Mouse (Mus musculus) stomach, embryonic 15.5 days (tissue): ENCODE results near the gene Pecr. TPM values are rescaled to one million over a fixed set of nuclear protein-coding genes. Genes with fewer than 3 reads are reported as not detected.
"Not testable (repeated sequence)": the region's sequence is repeated elsewhere in the genome, so short reads cannot be mapped to it uniquely, and the experiment has no call there.

Experiments used
- ATAC-seq: fragments of 200-750 bp; cut with Nextera tagmentation; 2 replicates; pipeline ENCODE4 v1.8.0; 2017; ENCODE audit warnings: low read depth, moderate number of reproducible peaks, moderate TSS enrichment; ENCODE audit not compliant: insufficient read depth, low FRiP score
- H3K27ac ChIP-seq: fragments of 300-500 bp; sonication (generic); 2 replicates; pipeline ENCODE4 v1.5.1; 2015; ENCODE audit warnings: mild to moderate bottlenecking, inconsistent platforms
- H3K27me3 ChIP-seq: fragments of 300-500 bp; sonication (generic); replicated peaks from 2 replicates; pipeline ENCODE4 v1.6.1; 2015; ENCODE audit warnings: inconsistent platforms
- H3K36me3 ChIP-seq: fragments of 300-500 bp; sonication (generic); 2 replicates; pipeline ENCODE4 v1.6.1; 2015; ENCODE audit warnings: inconsistent platforms
- H3K4me1 ChIP-seq: fragments of 300-500 bp; sonication (generic); 2 replicates; pipeline ENCODE4 v1.6.1; 2015; ENCODE audit warnings: inconsistent platforms
- H3K4me2 ChIP-seq: fragments of 300-500 bp; sonication (generic); 2 replicates; pipeline ENCODE4 v1.6.1; 2015; ENCODE audit warnings: mild to moderate bottlenecking, inconsistent platforms
- H3K4me3 ChIP-seq: fragments of 300-500 bp; sonication (generic); replicated peaks from 2 replicates; pipeline ENCODE4 v1.5.1; 2015; ENCODE audit warnings: inconsistent platforms
- H3K9ac ChIP-seq: fragments of 300-500 bp; sonication (generic); 2 replicates; pipeline ENCODE4 v1.6.1; 2015; ENCODE audit warnings: inconsistent platforms
- H3K9me3 ChIP-seq: fragments of 300-500 bp; sonication (generic); 2 replicates; pipeline ENCODE4 v1.6.1; 2016; ENCODE audit warnings: inconsistent platforms
- WGBS: fragments of 180-500 bp; shearing (Covaris S2); methylation state at CpG from one replicate; pipeline ENCODE4 v1.1.7; 2015; 5-methylcytosine and 5-hydroxymethylcytosine counted together
- polyA plus RNA-seq: library from polyadenylated mRNA; unstranded; fragments of >200 nt; fragmentation: Nextera tagmentation; extraction: Ambion mirVana; gene quantifications from 2 replicates; pipeline ENCODE4 v1.2.1, GENCODE M21; 2015

Gene Pecr
- polyA plus RNA-seq, 1 experiment from 2014 or later, result 47.1 TPM

- no peaks in the 10 kb centered on the region for H3K36me3 ChIP-seq
- no peak for ATAC-seq
- H3K4me2 ChIP-seq, result peak overlapping the region; percentile 92
- H3K9ac ChIP-seq, result no peak overlapping the region
- H3K27me3 ChIP-seq, result no peaks in the 10 kb centered on the region
- peaks cover 3% of the 10 kb centered on the region; the same call in 1 of the 2 replicates for H3K4me1 ChIP-seq
- H3K27ac ChIP-seq, result no peak overlapping the region
- no peaks in the 10 kb centered on the region for H3K9me3 ChIP-seq
- WGBS, result 6% methylated on average over 5 of the region's 5 CpGs
- peak overlapping the region; percentile 67 for H3K4me3 ChIP-seq
Measured at GRCm38 (mm10) chr1:72284539-72284938, 425 bp upstream of the Pecr start.

DNA sequence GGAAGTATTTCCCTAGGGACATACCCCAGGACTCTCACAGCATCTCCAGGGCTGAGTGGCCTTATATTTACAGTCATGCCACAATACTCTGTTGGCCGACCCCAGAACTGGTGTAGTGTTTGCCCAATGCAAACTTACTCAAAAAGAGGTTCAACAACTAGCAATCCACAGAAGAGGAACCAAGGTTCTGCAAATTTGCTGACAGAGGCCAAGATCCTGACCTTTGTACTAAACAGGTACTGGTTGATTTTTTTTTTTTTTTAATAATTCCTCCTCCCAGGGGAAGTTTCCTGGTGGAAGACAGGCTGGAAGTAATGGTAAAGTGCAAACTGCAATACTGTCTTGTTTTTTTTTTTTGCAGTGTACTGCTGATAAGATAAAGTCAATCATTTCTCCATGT is 1.5 kb downstream of the Pecr start:
- Histone ChIP-seq H3K4me3 (no peak overlapping the region), H3K4me1 (peaks cover 3% of the 10 kb centered on the region; the same call in 1 of the 2 replicates), H3K4me2 (no peak overlapping the region), H3K9ac (no peak overlapping the region), H3K27me3 (no peaks in the 10 kb centered on the region), H3K9me3 (no peaks in the 10 kb centered on the region), H3K27ac (no peak overlapping the region), H3K36me3 (no peaks in the 10 kb centered on the region)
- ATAC-seq, result no peak
- WGBS, result 56% methylated on average over 1 of the region's 1 CpGs

- Histone ChIP-seq H3K9ac (no peak overlapping the region), H3K36me3 (peaks cover 10% of the 10 kb centered on the region), H3K27ac (no peak overlapping the region), H3K4me1 (no peaks in the 10 kb centered on the region), H3K4me3 (no peak overlapping the region), H3K4me2 (no peak overlapping the region), H3K9me3 (no peaks in the 10 kb centered on the region), H3K27me3 (no peaks in the 10 kb centered on the region)
- ATAC-seq, result no peak
- WGBS, result 91% methylated on average over 3 of the region's 3 CpGs
Measured at GRCm38 (mm10) chr1:72278085-72278484, 6.0 kb downstream of the Pecr start.

GRCm38 (mm10) chr1:72263099-72263498 is 21.0 kb downstream of the Pecr start:
- Histone ChIP-seq H3K4me3 (no peak overlapping the region), H3K4me2 (no peak overlapping the region), H3K4me1 (peaks cover 4% of the 10 kb centered on the region; the same call in 1 of the 2 replicates), H3K9me3 (no peaks in the 10 kb centered on the region), H3K9ac (no peak overlapping the region), H3K36me3 (peaks cover 10% of the 10 kb centered on the region; the same call in 1 of the 2 replicates), H3K27ac (no peak overlapping the region), H3K27me3 (no peaks in the 10 kb centered on the region)
- WGBS, result 87% methylated on average over 3 of the region's 3 CpGs
- no peak for ATAC-seq

GRCm38 (mm10) chr1:72256381-72257256 is 27.5 kb downstream of the Pecr start:
- Histone ChIP-seq H3K36me3 (peaks cover 7% of the 10 kb centered on the region; the same call in 1 of the 2 replicates), H3K4me3 (no peak overlapping the region), H3K4me2 (peak overlapping the region; percentile 69; the same call in 1 of the 2 replicates), H3K9me3 (no peaks in the 10 kb centered on the region), H3K9ac (no peak overlapping the region), H3K27me3 (no peaks in the 10 kb centered on the region), H3K27ac (no peak overlapping the region), H3K4me1 (peaks cover 19% of the 10 kb centered on the region)
- ATAC-seq, result no peak
- 82% methylated on average over 9 of the region's 9 CpGs for WGBS

- H3K4me1 ChIP-seq, result peaks cover 19% of the 10 kb centered on the region
- ATAC-seq, result no peak
- no peaks in the 10 kb centered on the region for H3K27me3 ChIP-seq
- peaks cover 7% of the 10 kb centered on the region; the same call in 1 of the 2 replicates for H3K36me3 ChIP-seq
- no peaks in the 10 kb centered on the region for H3K9me3 ChIP-seq
- H3K4me2 ChIP-seq, result peak overlapping the region; percentile 69
- 27% methylated on average over 11 of the region's 11 CpGs for WGBS
- peak overlapping the region; percentile 41 for H3K4me3 ChIP-seq
- peak overlapping the region; percentile 89 for H3K27ac ChIP-seq
- no peak overlapping the region for H3K9ac ChIP-seq
Measured at GRCm38 (mm10) chr1:72255854-72256175, 28.3 kb downstream of the Pecr start.

DNA sequence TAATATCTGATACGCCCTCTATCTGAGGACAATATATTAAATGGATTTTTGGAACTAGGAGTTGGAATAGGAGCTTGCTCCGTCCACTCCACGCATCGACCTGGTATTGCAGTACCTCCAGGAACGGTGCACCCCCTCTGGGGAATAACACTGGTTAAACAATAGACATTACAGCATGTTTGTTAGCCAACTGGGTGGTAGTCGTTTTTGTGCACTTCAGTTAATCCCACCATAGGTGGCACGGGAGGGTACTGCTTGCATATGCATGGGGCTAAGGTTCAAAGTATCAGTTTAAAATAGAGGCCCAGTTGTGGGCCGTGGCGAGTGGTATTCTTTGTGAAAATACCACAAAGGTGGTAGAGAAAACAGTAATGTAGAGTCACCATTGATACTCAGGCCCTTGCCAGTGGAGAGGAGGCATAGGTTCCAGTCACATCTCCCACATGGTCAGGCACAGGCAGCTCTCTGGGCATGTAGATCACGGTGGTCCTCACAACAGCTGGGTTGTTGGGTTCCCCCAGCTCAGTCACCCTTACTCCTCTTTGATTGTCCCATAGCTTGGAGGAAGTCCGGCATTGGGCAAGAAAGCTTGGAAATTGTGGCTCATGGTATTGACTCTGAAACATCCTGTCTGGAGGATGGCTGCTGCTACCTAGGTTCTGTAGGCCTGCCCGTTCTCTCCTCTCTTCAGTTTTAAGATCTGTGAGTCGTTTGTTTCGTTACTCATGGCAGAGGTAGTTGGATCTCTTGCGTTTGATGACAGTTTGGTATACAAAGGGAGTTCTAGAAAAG is 28.9 kb downstream of the Pecr start:
- H3K36me3 ChIP-seq, result peaks cover 7% of the 10 kb centered on the region; the same call in 1 of the 2 replicates
- 0 out of 2 replicates have a peak overlapping the region, but pooled peaks have one; percentile 30 for H3K9ac ChIP-seq
- H3K9me3 ChIP-seq, result no peaks in the 10 kb centered on the region
- whole genome bisulfite sequencing, result 3% methylated on average over 15 of the region's 15 CpGs
- peak overlapping the region; percentile 89 for H3K27ac ChIP-seq
- H3K4me2 ChIP-seq, result peak overlapping the region; percentile 69
- ATAC-seq, result peak; percentile 90
- no peaks in the 10 kb centered on the region for H3K27me3 ChIP-seq
- peaks cover 19% of the 10 kb centered on the region for H3K4me1 ChIP-seq
- peak overlapping the region; percentile 41 for H3K4me3 ChIP-seq

DNA sequence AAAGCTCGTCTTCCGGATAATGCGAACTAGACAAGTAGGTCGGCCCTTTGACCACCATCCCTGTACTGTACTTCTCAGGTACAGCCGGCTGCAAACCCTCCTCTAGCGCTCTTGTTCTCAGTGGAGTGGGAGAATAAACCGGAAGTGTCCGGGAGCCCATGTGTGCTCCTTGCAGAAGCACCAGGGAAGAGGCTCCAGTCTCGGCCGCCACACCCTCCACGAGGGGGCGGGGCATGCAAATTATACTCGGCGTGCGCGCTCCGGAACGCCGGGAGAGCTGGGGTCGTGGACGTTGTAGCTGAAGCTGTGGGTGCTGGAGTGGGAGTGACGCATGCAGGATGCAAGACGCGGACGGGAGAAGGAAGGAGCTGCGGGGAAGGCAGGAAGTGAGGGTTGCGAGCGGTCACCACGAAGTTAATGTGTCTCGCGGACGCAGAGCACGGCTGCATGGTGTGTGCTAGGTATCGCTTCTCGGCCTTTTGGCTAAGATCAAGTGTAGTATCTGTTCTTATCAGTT is 29.5 kb downstream of the Pecr start:
- WGBS, result under 1% methylated on average over 35 of the region's 35 CpGs
- Histone ChIP-seq H3K4me3 (peak overlapping the region; percentile 41), H3K4me2 (peak overlapping the region; percentile 69), H3K36me3 (0 out of 2 replicates have a peak, but pooled peaks cover under 1% of the 10 kb centered on the region), H3K4me1 (peaks cover 19% of the 10 kb centered on the region), H3K9ac (peak overlapping the region; percentile 30; the same call in 1 of the 2 replicates), H3K27me3 (no peaks in the 10 kb centered on the region), H3K9me3 (no peaks in the 10 kb centered on the region), H3K27ac (peak overlapping the region; percentile 89)
- peak; percentile 88 for ATAC-seq

- peaks cover 19% of the 10 kb centered on the region for H3K4me1 ChIP-seq
- peak overlapping the region; percentile 69 for H3K4me2 ChIP-seq
- 31% methylated on average over 11 of the region's 11 CpGs for WGBS
- H3K9ac ChIP-seq, result no peak overlapping the region
- H3K4me3 ChIP-seq, result peak overlapping the region; percentile 41
- H3K36me3 ChIP-seq, result no peaks in the 10 kb centered on the region
- peak overlapping the region; percentile 89; the same call in 1 of the 2 replicates for H3K27ac ChIP-seq
- H3K9me3 ChIP-seq, result no peaks in the 10 kb centered on the region
- no peaks in the 10 kb centered on the region for H3K27me3 ChIP-seq
- no peak for ATAC-seq
Measured at GRCm38 (mm10) chr1:72253881-72254491, 30.1 kb downstream of the Pecr start.

DNA sequence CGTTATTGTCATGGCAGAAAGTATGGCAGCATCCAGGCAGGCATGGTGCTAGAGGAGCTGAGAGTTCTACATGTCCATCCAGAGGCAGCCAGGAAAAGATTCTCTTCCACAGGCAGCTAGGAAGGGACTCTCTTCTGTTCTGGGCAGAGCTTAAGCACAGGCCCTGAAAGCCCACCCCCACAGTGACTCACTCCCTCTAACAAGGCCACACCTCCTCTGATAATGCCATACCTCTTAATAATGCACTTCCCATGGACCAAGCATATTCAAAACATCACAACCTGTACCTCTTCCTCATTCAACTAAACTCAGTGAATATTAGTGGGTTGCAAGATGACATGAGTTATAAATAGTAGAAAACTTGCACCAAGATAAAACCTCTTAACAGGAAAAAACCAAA is 32.3 kb downstream of the Pecr start:
- Histone ChIP-seq H3K9ac (no peak overlapping the region), H3K27ac (no peak overlapping the region), H3K4me3 (no peak overlapping the region), H3K4me1 (peaks cover 15% of the 10 kb centered on the region), H3K27me3 (no peaks in the 10 kb centered on the region), H3K36me3 (no peaks in the 10 kb centered on the region), H3K9me3 (no peaks in the 10 kb centered on the region), H3K4me2 (no peak overlapping the region)
- no peak for ATAC-seq
- WGBS, result 74% methylated on average over 1 of the region's 1 CpGs

DNA sequence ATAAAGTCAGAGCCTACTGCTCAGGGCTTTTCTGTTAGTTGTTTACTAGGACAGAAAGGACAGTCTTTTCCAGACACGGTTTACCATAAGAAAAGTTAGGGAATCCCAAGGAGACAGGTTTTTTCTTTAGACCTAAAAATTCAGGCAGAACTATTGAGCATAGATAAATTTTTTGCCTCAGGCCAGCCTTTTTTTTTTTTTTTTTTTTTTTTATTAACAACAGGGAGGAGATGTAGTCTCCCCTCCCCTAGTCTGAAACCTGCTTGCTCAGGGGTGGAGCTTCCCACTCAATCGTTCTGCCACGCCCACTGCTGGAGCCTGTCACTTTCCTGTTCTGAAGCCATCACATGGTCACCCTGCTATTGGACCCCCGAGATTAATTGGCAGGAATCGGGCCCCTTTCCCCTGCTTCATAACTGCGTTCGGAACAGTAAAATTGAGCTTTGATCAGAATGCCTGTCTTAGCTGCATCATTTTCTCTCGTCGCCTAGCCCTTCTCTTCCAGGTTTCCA is 35.8 kb downstream of the Pecr start:
- H3K27ac ChIP-seq, H3K27me3 ChIP-seq, H3K4me2 ChIP-seq, H3K9me3 ChIP-seq, H3K4me1 ChIP-seq, ATAC-seq, H3K9ac ChIP-seq, H3K4me3 ChIP-seq, H3K36me3 ChIP-seq: not testable (repeated sequence)
- WGBS, result 45% methylated on average over 9 of the region's 9 CpGs
